Mouse (Mus musculus) thymus, postnatal 14 days (tissue): ENCODE data around the gene Rbm45.

Experiments
- DNase-seq: peaks from one replicate; pipeline ENCODE4 v3.0.0; 2021

Gene Rbm45

GRCm38 (mm10) chr2:76369821-76370655, at the start of gene Rbm45:
Rbm45 (plus strand) TSS chr2:76369984.
- DNase-seq: peak; percentile 92

GRCm38 (mm10) chr2:76320336-76320735, 49.4 kb upstream of the Rbm45 start:
- no peak for DNase-seq

GRCm38 (mm10) chr2:76323185-76323875, 46.5 kb upstream of the Rbm45 start:
- DNase-seq: no peak

GRCm38 (mm10) chr2:76324463-76324862, 45.3 kb upstream of the Rbm45 start:
- DNase-seq: no peak

GRCm38 (mm10) chr2:76326161-76326560, 43.6 kb upstream of the Rbm45 start:
- no peak for DNase-seq

- DNase-seq: no peak
Measured at GRCm38 (mm10) chr2:76330081-76330480, 39.7 kb upstream of the Rbm45 start.

- no peak for DNase-seq
Measured at GRCm38 (mm10) chr2:76332161-76332805, 37.5 kb upstream of the Rbm45 start.

- no peak for DNase-seq
Measured at GRCm38 (mm10) chr2:76334596-76334995, 35.2 kb upstream of the Rbm45 start.

GRCm38 (mm10) chr2:76338215-76339156, 31.3 kb upstream of the Rbm45 start, which contains the start of gene Pde11a:
Pde11a (minus strand) TSS chr2:76338774.
- DNase-seq: no peak

- DNase-seq: no peak
Measured at GRCm38 (mm10) chr2:76342146-76342545, 27.6 kb upstream of the Rbm45 start.

GRCm38 (mm10) chr2:76347839-76348238, 21.9 kb upstream of the Rbm45 start:
- DNase-seq: no peak

GRCm38 (mm10) chr2:76360226-76360625, 9.6 kb upstream of the Rbm45 start, which contains the start of gene Cyct:
Cyct (minus strand) TSS chr2:76360450.
- no peak for DNase-seq

GRCm38 (mm10) chr2:76362111-76362510, 7.7 kb upstream of the Rbm45 start:
- DNase-seq: no peak

GRCm38 (mm10) chr2:76365811-76366210, 4.0 kb upstream of the Rbm45 start:
- no peak for DNase-seq

- DNase-seq: peak; percentile 83
Measured at GRCm38 (mm10) chr2:76367188-76367922, 2.4 kb upstream of the Rbm45 start.

GRCm38 (mm10) chr2:76368861-76369660, 723 bp upstream of the Rbm45 start:
- no peak for DNase-seq

- DNase-seq: no peak
Measured at GRCm38 (mm10) chr2:76370656-76370922, 805 bp downstream of the Rbm45 start.

GRCm38 (mm10) chr2:76372244-76372643, 2.5 kb downstream of the Rbm45 start:
- DNase-seq: no peak

GRCm38 (mm10) chr2:76374544-76375206, 4.9 kb downstream of the Rbm45 start:
- no peak for DNase-seq

- DNase-seq: no peak
Measured at GRCm38 (mm10) chr2:76378646-76379045, 8.9 kb downstream of the Rbm45 start.
